Mouse (Mus musculus) thymus, postnatal 0 days (tissue): Measurements from ENCODE around the gene Atp5e. TPM values are rescaled to one million over a fixed set of nuclear protein-coding genes. Genes with fewer than 3 reads are reported as not detected.
A peak's percentile ranks its signal among the peaks of the same experiment; 100 is the strongest.

ENCODE experiments used
- DNase-seq: peaks from one replicate; pipeline ENCODE4 v3.0.0-alpha.2; 2015; ENCODE audit warnings: low spot score
- polyA plus RNA-seq: library from polyadenylated mRNA; unstranded; fragments of >200 nt; fragmentation: Nextera tagmentation; extraction: Ambion mirVana; gene quantifications from 2 replicates; pipeline ENCODE4 v1.2.1, GENCODE M21; 2015

Gene Atp5e
- polyA plus RNA-seq, result 855 and 901 TPM in 2 replicates

- DNase-seq, result peak; percentile 82
Measured at GRCm38 (mm10) chr2:174463789-174464523, at the start of gene Atp5e. Gene Atp5e, minus strand, starts transcription at chr2:174464105.

- DNase-seq, result no peak
Measured at GRCm38 (mm10) chr2:174509825-174510224, 45.9 kb upstream of the Atp5e start.

- DNase-seq, result no peak
Measured at GRCm38 (mm10) chr2:174507998-174508397, 44.1 kb upstream of the Atp5e start.

GRCm38 (mm10) chr2:174502831-174503460 is 39.0 kb upstream of the Atp5e start:
- DNase-seq, result no peak

- no peak for DNase-seq
Measured at GRCm38 (mm10) chr2:174502321-174502720, 38.4 kb upstream of the Atp5e start.

- DNase-seq, result no peak
Measured at GRCm38 (mm10) chr2:174501517-174501916, 37.6 kb upstream of the Atp5e start.

GRCm38 (mm10) chr2:174500814-174501503 is 37.1 kb upstream of the Atp5e start:
- no peak for DNase-seq

GRCm38 (mm10) chr2:174492858-174493257 is 29.0 kb upstream of the Atp5e start:
- peak; percentile 39 for DNase-seq

GRCm38 (mm10) chr2:174487005-174487404 is 23.1 kb upstream of the Atp5e start:
- DNase-seq, result no peak

GRCm38 (mm10) chr2:174478746-174479145 is 14.8 kb upstream of the Atp5e start:
- no peak for DNase-seq

- DNase-seq, result no peak
Measured at GRCm38 (mm10) chr2:174477543-174478319, 13.8 kb upstream of the Atp5e start.

GRCm38 (mm10) chr2:174473550-174473927 is 9.6 kb upstream of the Atp5e start:
- no peak for DNase-seq

GRCm38 (mm10) chr2:174472818-174473549 is 9.1 kb upstream of the Atp5e start, which contains the start of gene Prelid3b:
Gene Prelid3b, minus strand, starts transcription at chr2:174473081.
- DNase-seq, result peak; percentile 99

GRCm38 (mm10) chr2:174472407-174472806 is 8.5 kb upstream of the Atp5e start:
- no peak for DNase-seq

- DNase-seq, result no peak
Measured at GRCm38 (mm10) chr2:174470786-174471405, 7.0 kb upstream of the Atp5e start.

- no peak for DNase-seq
Measured at GRCm38 (mm10) chr2:174470333-174470732, 6.4 kb upstream of the Atp5e start.

- DNase-seq, result no peak
Measured at GRCm38 (mm10) chr2:174463370-174463769, 535 bp downstream of the Atp5e start.

- DNase-seq, result no peak
Measured at GRCm38 (mm10) chr2:174459365-174459764, 4.5 kb downstream of the Atp5e start.

- no peak for DNase-seq
Measured at GRCm38 (mm10) chr2:174453681-174454080, 10.2 kb downstream of the Atp5e start.

- no peak for DNase-seq
Measured at GRCm38 (mm10) chr2:174450353-174450752, 13.6 kb downstream of the Atp5e start, which contains the start of gene Tubb1. Gene Tubb1, plus strand, starts transcription at chr2:174450695.
